Mouse (Mus musculus) neural tube, embryonic 15.5 days (tissue): ENCODE measurements around the gene Pola2. TPM values are rescaled to one million over a fixed set of nuclear protein-coding genes. Genes with fewer than 3 reads are reported as not detected.

Experiments used
- ATAC-seq: fragments of 200-750 bp; cut with Nextera tagmentation; 2 replicates; pipeline ENCODE4 v1.8.0; 2017; ENCODE audit warnings: mild to moderate bottlenecking, moderate TSS enrichment, moderate library complexity; ENCODE audit not compliant: low FRiP score
- H3K27ac ChIP-seq: fragments of 300-500 bp; sonication (generic); replicated peaks from 2 replicates; pipeline ENCODE4 v1.5.1; 2015; ENCODE audit warnings: mild to moderate bottlenecking, inconsistent platforms
- H3K27me3 ChIP-seq: fragments of 300-500 bp; sonication (generic); replicated peaks from 2 replicates; pipeline ENCODE4 v1.6.1; 2015; ENCODE audit warnings: inconsistent platforms
- H3K36me3 ChIP-seq: fragments of 300-500 bp; sonication (generic); 2 replicates; pipeline ENCODE4 v1.6.1; 2015; ENCODE audit warnings: inconsistent platforms
- H3K4me1 ChIP-seq: fragments of 300-500 bp; sonication (generic); 2 replicates; pipeline ENCODE4 v1.6.1; 2015; ENCODE audit warnings: inconsistent platforms
- H3K4me2 ChIP-seq: fragments of 300-500 bp; sonication (generic); 2 replicates; pipeline ENCODE4 v1.6.1; 2015; ENCODE audit warnings: inconsistent platforms, mild to moderate bottlenecking, moderate library complexity
- H3K4me3 ChIP-seq: fragments of 300-500 bp; sonication (generic); replicated peaks from 2 replicates; pipeline ENCODE4 v1.5.1; 2015; ENCODE audit warnings: mild to moderate bottlenecking, inconsistent platforms
- H3K9ac ChIP-seq: fragments of 300-500 bp; sonication (generic); replicated peaks from 2 replicates; pipeline ENCODE4 v1.6.1; 2015; ENCODE audit warnings: mild to moderate bottlenecking, inconsistent platforms
- H3K9me3 ChIP-seq: fragments of 300-500 bp; sonication (generic); replicated peaks from 2 replicates; pipeline ENCODE4 v1.6.1; 2016; ENCODE audit warnings: inconsistent platforms
- WGBS: fragments of 180-500 bp; shearing (Covaris S2); methylation state at CpG from one replicate; pipeline ENCODE4 v1.1.7; 2015; ENCODE audit warnings: mixed read lengths; 5-methylcytosine and 5-hydroxymethylcytosine counted together
- polyA plus RNA-seq: library from polyadenylated mRNA; unstranded; fragments of >200 nt; fragmentation: Nextera tagmentation; extraction: Ambion mirVana; gene quantifications from 2 replicates; pipeline ENCODE4 v1.2.1, GENCODE M21; 2015

Pola2 gene
- polyA plus RNA-seq, 1 experiment from 2014 or later, result 19.9 TPM

GRCm38 (mm10) chr19:5892735-5893134 is 71.3 kb downstream of the Pola2 start:
- no peak for ATAC-seq

DNA sequence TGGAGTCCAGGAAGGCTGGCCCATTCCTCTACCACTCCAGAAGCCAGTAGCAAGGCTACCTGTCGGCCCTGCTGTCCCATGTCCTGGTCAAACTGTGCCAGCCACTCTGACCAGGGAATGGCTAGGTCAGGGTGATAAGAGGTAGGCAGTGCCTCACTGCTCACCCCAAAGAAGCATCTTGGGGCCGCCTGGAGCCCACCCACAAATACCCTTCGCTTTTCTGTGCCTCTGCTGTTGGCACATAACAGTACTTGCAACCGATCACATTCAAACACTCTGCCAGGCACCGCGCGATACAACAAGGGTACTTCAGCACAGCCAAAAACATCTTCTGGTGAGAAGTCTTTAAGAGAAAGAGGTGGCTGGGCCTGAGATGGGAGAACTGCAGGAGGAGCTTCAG is 71.7 kb downstream of the Pola2 start:
- no peaks in the 10 kb centered on the region for H3K9me3 ChIP-seq
- no peaks in the 10 kb centered on the region for H3K27me3 ChIP-seq
- ATAC-seq, result no peak
- H3K4me3 ChIP-seq, result no peak overlapping the region; the same call in 1 of the 2 replicates
- WGBS, result 92% methylated on average over 7 of the region's 7 CpGs
- H3K9ac ChIP-seq, result no peak overlapping the region
- H3K36me3 ChIP-seq, result peaks cover 18% of the 10 kb centered on the region
- peaks cover 30% of the 10 kb centered on the region for H3K4me1 ChIP-seq
- peak overlapping the region; percentile 73 for H3K4me2 ChIP-seq
- no peak overlapping the region for H3K27ac ChIP-seq

More at GRCm38 (mm10) chr19:5892735-5893134, 71.3 kb downstream of the Pola2 start:
- Histone ChIP-seq H3K4me3 (peak overlapping the region; percentile 61), H3K4me1 (peaks cover 30% of the 10 kb centered on the region), H3K9ac (peak overlapping the region; percentile 83), H3K36me3 (peaks cover 22% of the 10 kb centered on the region), H3K4me2 (peak overlapping the region; percentile 73), H3K9me3 (no peaks in the 10 kb centered on the region), H3K27ac (peak overlapping the region; percentile 86), H3K27me3 (no peaks in the 10 kb centered on the region)
- 91% methylated on average over 13 of the region's 13 CpGs for WGBS

GRCm38 (mm10) chr19:5891521-5892258 is 72.3 kb downstream of the Pola2 start:
- no peak overlapping the region for H3K9ac ChIP-seq
- ATAC-seq, result no peak
- no peak overlapping the region for H3K4me3 ChIP-seq
- no peak overlapping the region for H3K27ac ChIP-seq
- no peaks in the 10 kb centered on the region for H3K27me3 ChIP-seq
- peaks cover 14% of the 10 kb centered on the region for H3K36me3 ChIP-seq
- H3K4me1 ChIP-seq, result peaks cover 30% of the 10 kb centered on the region
- WGBS, result 95% methylated on average over 12 of the region's 12 CpGs
- H3K4me2 ChIP-seq, result 0 out of 2 replicates have a peak overlapping the region, but pooled peaks have one; percentile 73
- no peaks in the 10 kb centered on the region for H3K9me3 ChIP-seq

Other genes starting within 250 kb of the Pola2 start
- 15.9 and 18.6 TPM in 2 replicates for gene Ehbp1l1, start 237.9 kb downstream of the Pola2 start, polyA plus RNA-seq
- gene Fam89b, start 234.5 kb downstream of the Pola2 start, polyA plus RNA-seq, result 122 and 138 TPM in 2 replicates
- 15.6 and 19.1 TPM in 2 replicates for gene Ltbp3, start 223.3 kb downstream of the Pola2 start, polyA plus RNA-seq
- 81.6 and 83.1 TPM in 2 replicates for gene Scyl1, start 192.8 kb downstream of the Pola2 start, polyA plus RNA-seq
- 13.8 and 23.4 TPM in 2 replicates for gene Frmd8, start 88.9 kb downstream of the Pola2 start, polyA plus RNA-seq
- gene Slc25a45, start 86.4 kb downstream of the Pola2 start, polyA plus RNA-seq, result 2.0 and 3.9 TPM in 2 replicates
- 8.9 and 10.0 TPM in 2 replicates for gene Tigd3, start 70.1 kb downstream of the Pola2 start, polyA plus RNA-seq
- gene Dpf2, start 51.2 kb downstream of the Pola2 start, polyA plus RNA-seq, result 95.7 and 115 TPM in 2 replicates
- gene Cdc42ep2, start 39.4 kb downstream of the Pola2 start, polyA plus RNA-seq, result 19.3 and 20.9 TPM in 2 replicates
- not detected in 2 replicates for gene Slc22a20, start 21.9 kb upstream of the Pola2 start, polyA plus RNA-seq
- 6.4 and 12.3 TPM in 2 replicates for gene Capn1, start 51.7 kb upstream of the Pola2 start, polyA plus RNA-seq
- gene Syvn1, start 82.4 kb upstream of the Pola2 start, polyA plus RNA-seq, result 31.4 and 34.3 TPM in 2 replicates
- 60.1 and 66.9 TPM in 2 replicates for gene Mrpl49, start 93.6 kb upstream of the Pola2 start, polyA plus RNA-seq
- gene Fau, start 93.6 kb upstream of the Pola2 start, polyA plus RNA-seq, result 522 and 591 TPM in 2 replicates
- gene Znhit2, start 97.0 kb upstream of the Pola2 start, polyA plus RNA-seq, result 30.4 and 31.2 TPM in 2 replicates
- 51.2 and 61.6 TPM in 2 replicates for gene Tm7sf2, start 104.2 kb upstream of the Pola2 start, polyA plus RNA-seq
- 80.8 and 83.8 TPM in 2 replicates for gene Vps51, start 113.0 kb upstream of the Pola2 start, polyA plus RNA-seq
- not detected in 2 replicates for gene Tmem262, start 115.8 kb upstream of the Pola2 start, polyA plus RNA-seq
- 0.96 and 1.5 TPM in 2 replicates for gene Gm28374, start 118.1 kb upstream of the Pola2 start, polyA plus RNA-seq
- gene Zfpl1, start 120.8 kb upstream of the Pola2 start, polyA plus RNA-seq, result 78.3 and 78.4 TPM in 2 replicates
- gene Cdca5, start 120.8 kb upstream of the Pola2 start, polyA plus RNA-seq, result 4.9 and 15.5 TPM in 2 replicates
- not detected in 2 replicates for gene AC131692.1, start 130.2 kb upstream of the Pola2 start, polyA plus RNA-seq
- gene Naaladl1, start 141.6 kb upstream of the Pola2 start, polyA plus RNA-seq, result 0.42 and 4.1 TPM in 2 replicates
- gene Sac3d1, start 154.4 kb upstream of the Pola2 start, polyA plus RNA-seq, result 52.7 and 53.4 TPM in 2 replicates
- gene Snx15, start 164.1 kb upstream of the Pola2 start, polyA plus RNA-seq, result 59.6 and 62.2 TPM in 2 replicates
- 0.42 TPM in 1 of 2 replicates, not detected in the other for gene Batf2, start 176.8 kb upstream of the Pola2 start, polyA plus RNA-seq
- gene Arl2, start 177.3 kb upstream of the Pola2 start, polyA plus RNA-seq, result 139 and 157 TPM in 2 replicates
- not detected in 2 replicates for gene Majin, start 220.2 kb upstream of the Pola2 start, polyA plus RNA-seq